Mouse (Mus musculus): ENCODE data around the gene Gm28047.
"Not testable (repeated sequence)": the region's sequence is repeated elsewhere in the genome, so short reads cannot be mapped to it uniquely, and the experiment has no call there.

GRCm38 (mm10) chr15:102662601-102663000 lies 37.7 kb upstream of the Gm28047 start:
- not testable (repeated sequence) for TF ChIP-seq CTCF, EP300 (IDR thresholded peaks at IDR 0.05; ENCODE audit: low read depth)
